Mouse (Mus musculus) heart, embryonic 13.5 days (tissue): ENCODE measurements around the gene Pdcd7. TPM values are rescaled to one million over a fixed set of nuclear protein-coding genes. Genes with fewer than 3 reads are reported as not detected.
"Not testable (repeated sequence)": the region's sequence is repeated elsewhere in the genome, so short reads cannot be mapped to it uniquely, and the experiment has no call there.

Experiments used
- ATAC-seq: fragments of 200-750 bp; cut with Nextera tagmentation; 2 replicates; pipeline ENCODE4 v1.8.0; 2017; ENCODE audit warnings: moderate TSS enrichment; ENCODE audit not compliant: insufficient number of reproducible peaks, low FRiP score, low TSS enrichment; ENCODE audit errors: extremely low read depth
- H3K27ac ChIP-seq: fragments of 300-500 bp; sonication (generic); replicated peaks from 2 replicates; pipeline ENCODE4 v1.5.1; 2015; ENCODE audit warnings: moderate library complexity, mild to moderate bottlenecking, inconsistent platforms
- H3K27me3 ChIP-seq: fragments of 300-500 bp; sonication (generic); replicated peaks from 2 replicates; pipeline ENCODE4 v1.6.1; 2015; ENCODE audit warnings: mild to moderate bottlenecking, inconsistent platforms
- H3K36me3 ChIP-seq: fragments of 300-500 bp; sonication (generic); 2 replicates; pipeline ENCODE4 v1.6.1; 2015; ENCODE audit warnings: mild to moderate bottlenecking, inconsistent platforms
- H3K4me1 ChIP-seq: fragments of 300-500 bp; sonication (generic); 2 replicates; pipeline ENCODE4 v1.6.1; 2015; ENCODE audit warnings: inconsistent platforms
- H3K4me2 ChIP-seq: fragments of 300-500 bp; sonication (generic); 2 replicates; pipeline ENCODE4 v1.6.1; 2015; ENCODE audit warnings: inconsistent platforms, mild to moderate bottlenecking, moderate library complexity
- H3K4me3 ChIP-seq: fragments of 300-500 bp; sonication (generic); 2 replicates; pipeline ENCODE4 v1.5.1; 2015; ENCODE audit warnings: moderate library complexity, mild to moderate bottlenecking, inconsistent platforms
- H3K9ac ChIP-seq: fragments of 300-500 bp; sonication (generic); 2 replicates; pipeline ENCODE4 v1.6.1; 2015; ENCODE audit warnings: inconsistent platforms, mild to moderate bottlenecking, moderate library complexity
- H3K9me3 ChIP-seq: fragments of 300-500 bp; sonication (generic); 2 replicates; pipeline ENCODE4 v1.6.1; 2016; ENCODE audit warnings: inconsistent platforms
- WGBS: fragments of 180-500 bp; shearing (Covaris S2); methylation state at CpG from one replicate; pipeline ENCODE4 v1.1.7; 2015; ENCODE audit warnings: mixed read lengths; 5-methylcytosine and 5-hydroxymethylcytosine counted together
- polyA plus RNA-seq: library from polyadenylated mRNA; unstranded; fragments of >200 nt; fragmentation: Nextera tagmentation; extraction: Ambion mirVana; gene quantifications from 2 replicates; pipeline ENCODE4 v1.2.1, GENCODE M21; 2015

Pdcd7 gene
- polyA plus RNA-seq, 1 experiment from 2014 or later, result 5.3 TPM

- H3K4me2 ChIP-seq, result no peak overlapping the region
- H3K9ac ChIP-seq, result no peak overlapping the region
- H3K4me3 ChIP-seq, result no peak overlapping the region
- WGBS, result 83% methylated on average over 11 of the region's 11 CpGs
- H3K27me3 ChIP-seq, result no peaks in the 10 kb centered on the region
- H3K36me3 ChIP-seq, result peaks cover 88% of the 10 kb centered on the region
- H3K27ac ChIP-seq, result no peak overlapping the region
- H3K9me3 ChIP-seq, result no peaks in the 10 kb centered on the region
- H3K4me1 ChIP-seq, result no peaks in the 10 kb centered on the region
- no peak for ATAC-seq
Measured at GRCm38 (mm10) chr9:65322255-65322900, 23.5 kb upstream of the Pdcd7 start.

DNA sequence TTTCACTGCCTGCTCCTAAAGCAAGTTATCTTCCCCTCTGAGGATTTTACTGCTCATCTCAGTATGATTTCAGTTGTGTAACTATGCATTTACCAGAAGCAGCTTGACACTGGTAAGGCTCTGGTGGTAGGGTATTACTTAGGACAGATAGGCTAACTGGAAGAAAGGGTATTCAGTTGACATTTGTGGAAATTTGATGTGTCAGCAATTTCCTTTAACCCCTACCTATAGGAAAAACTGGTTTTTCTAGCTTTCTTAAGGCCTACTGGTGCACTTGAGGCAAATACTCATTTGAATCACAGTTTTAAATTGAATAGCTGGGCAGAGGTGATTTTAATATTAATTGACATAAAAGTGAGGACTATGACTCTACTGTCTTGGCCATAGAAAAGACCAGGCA lies 19.9 kb upstream of the Pdcd7 start:
- H3K27ac ChIP-seq, result no peak overlapping the region
- no peak for ATAC-seq
- no peak overlapping the region for H3K4me2 ChIP-seq
- H3K27me3 ChIP-seq, result no peaks in the 10 kb centered on the region
- peaks cover 91% of the 10 kb centered on the region for H3K36me3 ChIP-seq
- H3K4me1 ChIP-seq, result no peaks in the 10 kb centered on the region
- no peaks in the 10 kb centered on the region for H3K9me3 ChIP-seq
- no peak overlapping the region for H3K9ac ChIP-seq
- H3K4me3 ChIP-seq, result no peak overlapping the region

- H3K4me2 ChIP-seq, result no peak overlapping the region
- H3K9ac ChIP-seq, result no peak overlapping the region
- no peaks in the 10 kb centered on the region for H3K4me1 ChIP-seq
- H3K27me3 ChIP-seq, result no peaks in the 10 kb centered on the region
- H3K27ac ChIP-seq, result no peak overlapping the region
- H3K4me3 ChIP-seq, result no peak overlapping the region
- WGBS, result 85% methylated on average over 2 of the region's 2 CpGs
- H3K36me3 ChIP-seq, result peaks cover 90% of the 10 kb centered on the region
- no peaks in the 10 kb centered on the region for H3K9me3 ChIP-seq
- ATAC-seq, result no peak
Measured at GRCm38 (mm10) chr9:65327371-65327770, 18.5 kb upstream of the Pdcd7 start.

DNA sequence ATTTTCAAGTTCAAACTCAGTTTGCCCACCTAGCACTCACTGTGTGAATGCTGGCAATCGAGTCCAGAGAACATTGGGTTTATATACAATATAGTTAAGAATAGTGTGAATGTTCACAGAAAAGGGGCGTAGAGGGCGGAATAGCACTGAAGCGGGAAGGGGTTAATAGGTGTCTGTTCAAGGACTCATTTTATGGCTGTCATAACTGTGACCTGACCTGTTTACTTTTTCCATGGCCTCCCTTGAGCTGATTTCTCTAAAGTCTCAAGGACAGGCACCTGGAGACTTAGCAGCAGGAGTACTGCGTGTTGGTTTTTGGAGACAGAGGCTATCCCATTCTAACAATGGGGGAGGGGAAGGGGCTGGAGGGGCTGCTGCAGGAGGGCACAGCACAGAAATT lies 11.9 kb upstream of the Pdcd7 start:
- H3K9ac ChIP-seq, result no peak overlapping the region
- no peak overlapping the region for H3K4me2 ChIP-seq
- no peak overlapping the region for H3K4me3 ChIP-seq
- WGBS, result 91% methylated on average over 5 of the region's 5 CpGs
- peaks cover 30% of the 10 kb centered on the region for H3K36me3 ChIP-seq
- ATAC-seq, result no peak
- H3K27me3 ChIP-seq, result no peaks in the 10 kb centered on the region
- no peaks in the 10 kb centered on the region for H3K9me3 ChIP-seq
- no peak overlapping the region for H3K27ac ChIP-seq
- H3K4me1 ChIP-seq, result no peaks in the 10 kb centered on the region

DNA sequence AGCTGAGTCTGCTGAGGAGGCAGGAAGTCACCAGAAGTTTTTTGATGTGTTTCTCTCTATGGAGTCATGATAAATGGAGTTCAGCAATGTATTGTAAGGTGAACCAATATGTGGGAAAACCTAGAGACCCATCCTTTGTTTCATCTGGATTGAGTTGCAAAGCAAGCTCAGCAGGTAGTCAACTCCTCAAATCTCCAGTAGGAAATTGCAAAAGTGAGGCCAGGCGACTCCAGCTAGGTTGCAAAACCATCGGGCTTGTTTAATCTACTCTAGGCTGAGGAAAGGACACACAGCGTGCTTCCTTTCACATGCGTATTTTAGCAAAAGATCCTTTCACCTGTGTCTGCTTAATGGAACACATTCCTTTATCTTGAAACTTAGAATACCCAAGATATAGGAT lies 6.8 kb upstream of the Pdcd7 start:
- Histone ChIP-seq H3K4me2 (no peak overlapping the region), H3K36me3 (no peaks in the 10 kb centered on the region), H3K9me3 (peaks cover 5% of the 10 kb centered on the region; the same call in 1 of the 2 replicates), H3K27ac (no peak overlapping the region), H3K4me1 (no peaks in the 10 kb centered on the region), H3K4me3 (no peak overlapping the region), H3K27me3 (0 out of 2 replicates have a peak, but pooled peaks cover 3% of the 10 kb centered on the region), H3K9ac (no peak overlapping the region)
- no peak for ATAC-seq
- 73% methylated on average over 4 of the region's 4 CpGs for WGBS

- no peak for ATAC-seq
- no peak overlapping the region for H3K9ac ChIP-seq
- WGBS, result 72% methylated on average over 2 of the region's 2 CpGs
- no peak overlapping the region for H3K4me3 ChIP-seq
- no peak overlapping the region for H3K27ac ChIP-seq
- no peak overlapping the region for H3K4me2 ChIP-seq
- H3K9me3 ChIP-seq, result peaks cover 11% of the 10 kb centered on the region
- H3K27me3 ChIP-seq, result 0 out of 2 replicates have a peak, but pooled peaks cover 3% of the 10 kb centered on the region
- no peaks in the 10 kb centered on the region for H3K4me1 ChIP-seq
- no peaks in the 10 kb centered on the region for H3K36me3 ChIP-seq
Measured at GRCm38 (mm10) chr9:65340414-65340813, 5.5 kb upstream of the Pdcd7 start.

GRCm38 (mm10) chr9:65345439-65345838 lies 465 bp upstream of the Pdcd7 start:
- peak overlapping the region; percentile 97 for H3K27ac ChIP-seq
- H3K27me3 ChIP-seq, H3K36me3 ChIP-seq, ATAC-seq: not testable (repeated sequence)
- peak overlapping the region; percentile 99 for H3K4me3 ChIP-seq
- H3K9ac ChIP-seq, result peak overlapping the region; percentile 96
- peaks cover 29% of the 10 kb centered on the region for H3K4me1 ChIP-seq
- H3K9me3 ChIP-seq, result peaks cover 10% of the 10 kb centered on the region
- WGBS, result 65% methylated on average over 11 of the region's 11 CpGs
- H3K4me2 ChIP-seq, result peak overlapping the region; percentile 87

DNA sequence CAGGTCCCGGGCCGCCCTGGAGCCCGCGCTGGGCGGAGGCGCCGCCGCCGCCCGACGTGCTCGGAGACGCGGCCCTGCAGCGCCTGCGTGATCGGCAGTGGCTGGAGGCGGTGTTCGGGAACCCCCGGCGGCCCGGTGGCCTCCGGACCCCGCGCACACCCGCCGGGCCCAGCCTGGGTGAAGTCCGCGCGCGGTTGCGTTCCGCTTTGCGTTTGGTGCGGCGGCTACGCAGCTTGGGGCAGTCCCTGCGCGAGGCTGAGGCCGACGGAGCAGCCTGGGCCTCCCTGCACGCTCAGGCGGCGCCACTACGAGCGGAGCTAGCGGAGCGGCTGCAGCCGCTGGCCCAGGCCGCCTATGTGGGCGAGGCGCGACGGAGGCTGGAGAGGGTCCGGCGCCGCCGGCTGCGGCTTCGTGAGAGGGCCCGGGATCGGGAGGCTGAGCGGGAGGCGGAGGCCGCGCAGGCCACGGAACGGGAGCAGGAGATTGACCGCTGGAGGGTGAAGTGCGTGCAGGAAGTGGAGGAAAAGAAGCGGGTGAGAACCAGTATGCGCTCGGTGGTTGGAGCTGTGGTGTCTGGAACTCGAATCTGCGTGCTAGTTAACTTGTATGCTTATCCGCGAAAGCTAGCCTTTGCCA lies 690 bp downstream of the Pdcd7 start:
- under 1% methylated on average over 72 of the region's 77 CpGs for WGBS
- Histone ChIP-seq H3K4me3 (peak overlapping the region; percentile 99), H3K4me2 (peak overlapping the region; percentile 87), H3K27me3 (0 out of 2 replicates have a peak, but pooled peaks cover 3% of the 10 kb centered on the region), H3K36me3 (no peaks in the 10 kb centered on the region), H3K9me3 (peaks cover 6% of the 10 kb centered on the region), H3K9ac (peak overlapping the region; percentile 96), H3K27ac (peak overlapping the region; percentile 97), H3K4me1 (peaks cover 35% of the 10 kb centered on the region)
- ATAC-seq, result peak; percentile 53; the same call in 1 of the 2 replicates

GRCm38 (mm10) chr9:65347112-65347850 lies 1.4 kb downstream of the Pdcd7 start:
- Histone ChIP-seq H3K4me2 (peak overlapping the region; percentile 87), H3K27me3 (0 out of 2 replicates have a peak, but pooled peaks cover 3% of the 10 kb centered on the region), H3K4me1 (peaks cover 35% of the 10 kb centered on the region), H3K9ac (peak overlapping the region; percentile 96), H3K9me3 (peaks cover 6% of the 10 kb centered on the region), H3K27ac (peak overlapping the region; percentile 97), H3K36me3 (no peaks in the 10 kb centered on the region), H3K4me3 (peak overlapping the region; percentile 99)
- ATAC-seq, result no peak
- 21% methylated on average over 8 of the region's 8 CpGs for WGBS

GRCm38 (mm10) chr9:65353251-65353650 lies 7.3 kb downstream of the Pdcd7 start:
- Histone ChIP-seq H3K27me3 (no peaks in the 10 kb centered on the region), H3K36me3 (peaks cover 42% of the 10 kb centered on the region), H3K4me1 (peaks cover 22% of the 10 kb centered on the region), H3K9ac (peak overlapping the region; percentile 19; the same call in 1 of the 2 replicates), H3K27ac (no peak overlapping the region), H3K9me3 (no peaks in the 10 kb centered on the region), H3K4me3 (no peak overlapping the region), H3K4me2 (no peak overlapping the region)
- no peak for ATAC-seq
- WGBS, result 81% methylated on average over 5 of the region's 5 CpGs

GRCm38 (mm10) chr9:65356561-65356960 lies 10.7 kb downstream of the Pdcd7 start:
- ATAC-seq, result no peak
- H3K4me2 ChIP-seq, result no peak overlapping the region
- H3K36me3 ChIP-seq, result peaks cover 72% of the 10 kb centered on the region
- H3K9me3 ChIP-seq, result no peaks in the 10 kb centered on the region
- H3K27me3 ChIP-seq, result no peaks in the 10 kb centered on the region
- WGBS, result 77% methylated on average over 7 of the region's 7 CpGs
- H3K4me3 ChIP-seq, result no peak overlapping the region
- no peak overlapping the region for H3K27ac ChIP-seq
- peaks cover 12% of the 10 kb centered on the region for H3K4me1 ChIP-seq
- no peak overlapping the region for H3K9ac ChIP-seq
